Mouse (Mus musculus): ENCODE data around the gene Abcg8. TPM values are rescaled to one million over a fixed set of nuclear protein-coding genes. Genes with fewer than 3 reads are reported as not detected.

Gene Abcg8
- total RNA-seq, 2 experiments from 2014 or later, result not detected

DNA sequence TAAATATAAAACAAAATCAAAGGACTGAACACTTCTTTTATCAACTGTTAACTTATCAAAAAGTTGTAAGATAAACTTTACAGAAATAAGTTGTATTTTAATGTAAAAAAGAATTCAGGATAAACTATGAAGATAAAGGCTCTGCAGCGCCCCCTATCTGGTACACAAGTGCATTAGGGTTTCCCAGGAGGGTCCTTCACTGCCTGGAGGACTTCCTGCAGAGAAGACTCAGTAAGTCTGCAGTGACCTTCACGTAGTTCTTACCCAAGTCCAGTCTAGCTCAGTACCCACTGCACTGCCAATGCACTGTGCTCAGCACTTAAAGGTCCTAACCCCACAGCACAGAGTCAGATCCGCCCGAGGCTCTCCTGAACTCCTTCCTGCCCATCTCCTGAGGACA lies 31.3 kb downstream of the Abcg8 start:
- DNase-seq, result no peak
- intact Hi-C loops (cut with DNase I), result no loop called here

DNA sequence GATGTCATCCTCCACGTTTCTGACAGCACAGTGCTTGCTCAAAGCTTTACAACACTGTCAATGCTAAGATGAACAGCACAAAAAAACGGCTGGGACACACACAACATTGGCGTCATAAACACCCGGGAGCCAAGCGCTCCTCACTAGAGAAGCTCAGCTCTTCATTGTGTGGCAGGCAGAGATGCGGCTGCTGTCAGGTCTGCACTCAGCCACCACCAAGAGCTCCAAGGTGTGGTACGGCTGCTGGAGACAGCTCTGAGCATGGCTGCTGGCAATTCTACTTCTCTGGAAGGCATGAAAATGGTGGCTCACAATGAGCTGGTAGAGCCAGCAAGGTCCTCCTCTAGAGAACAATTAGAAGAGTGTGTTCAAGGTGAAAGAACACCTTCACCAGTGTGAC lies 32.7 kb downstream of the Abcg8 start:
- no peak for DNase-seq
- intact Hi-C loops (cut with DNase I), result no loop called here

DNA sequence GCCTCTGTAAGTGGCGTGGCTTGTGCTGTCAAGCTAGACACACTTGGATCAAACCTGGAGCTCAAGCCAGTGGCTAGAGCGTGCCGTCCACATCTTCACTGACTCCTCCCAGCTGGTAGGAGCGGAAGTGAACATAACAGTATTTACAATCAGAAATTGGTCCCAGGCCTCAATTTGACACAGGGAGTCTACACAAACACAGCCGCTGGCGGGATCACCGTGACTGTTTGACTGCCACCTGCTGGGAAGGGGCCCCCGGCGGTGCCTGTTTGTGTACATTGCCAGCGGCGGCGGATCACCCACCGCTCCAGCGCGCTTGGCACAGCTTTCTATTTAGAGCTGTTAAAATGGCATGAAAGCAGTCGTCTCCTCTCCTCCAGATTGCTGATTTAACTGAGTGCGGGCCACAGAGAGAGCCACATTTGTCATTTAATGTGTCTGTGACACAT lies 33.3 kb downstream of the Abcg8 start:
- DNase-seq, result no peak
- intact Hi-C loops (cut with DNase I), result no loop called here

DNA sequence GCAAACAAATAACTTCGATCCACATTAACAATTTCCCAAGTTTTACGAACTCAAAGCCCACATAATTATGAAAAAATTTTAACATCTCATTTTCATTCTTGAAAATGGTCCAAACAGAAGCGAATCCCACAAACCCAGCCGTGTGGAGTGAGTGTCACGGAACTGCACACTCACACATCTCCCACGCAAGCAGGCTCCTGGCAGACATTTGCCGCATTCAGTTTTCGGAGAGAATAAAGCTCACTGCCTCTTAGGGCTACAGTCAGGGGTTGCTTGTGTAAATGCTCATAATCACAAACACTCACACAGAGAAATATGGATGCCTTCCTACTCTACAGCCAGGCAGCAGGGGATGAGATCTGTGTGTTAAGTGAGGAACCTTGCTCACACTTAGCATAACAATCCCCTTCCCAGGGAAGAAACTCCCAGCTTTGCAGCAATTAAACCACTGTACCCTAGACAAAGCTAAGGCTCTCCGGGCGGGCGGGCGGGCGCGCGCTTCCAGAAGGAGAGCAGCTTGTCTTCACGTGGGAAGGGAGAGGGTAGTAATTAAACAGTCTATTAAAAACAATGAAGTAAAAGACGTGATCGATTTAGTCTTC lies 37.6 kb downstream of the Abcg8 start:
- intact Hi-C loops (cut with DNase I), result no loop called here

DNA sequence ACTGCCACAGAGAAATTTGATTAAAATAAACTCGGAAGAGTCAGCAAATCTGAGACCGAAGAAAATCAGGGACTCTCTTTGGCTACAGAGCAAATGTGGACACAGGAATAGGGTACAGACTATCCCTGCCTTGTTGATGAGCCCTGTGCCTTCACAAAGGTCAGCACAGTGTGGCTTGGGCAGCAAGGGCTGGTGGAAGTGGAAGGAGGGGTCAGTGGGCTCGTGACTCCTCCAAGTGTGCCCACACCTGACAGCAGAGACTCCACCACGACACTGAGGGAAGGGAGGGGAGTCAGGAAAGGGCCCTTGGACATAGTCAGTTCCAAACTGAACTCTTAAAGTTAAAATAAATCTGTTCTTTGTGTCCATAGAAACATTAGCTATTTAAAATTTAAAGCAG lies 38.8 kb downstream of the Abcg8 start:
- intact Hi-C loops (cut with DNase I), result no loop called here
- no peak for DNase-seq

More for the DNA sequence above, 37.6 kb downstream of the Abcg8 start:
- DNase-seq, result no peak

DNA sequence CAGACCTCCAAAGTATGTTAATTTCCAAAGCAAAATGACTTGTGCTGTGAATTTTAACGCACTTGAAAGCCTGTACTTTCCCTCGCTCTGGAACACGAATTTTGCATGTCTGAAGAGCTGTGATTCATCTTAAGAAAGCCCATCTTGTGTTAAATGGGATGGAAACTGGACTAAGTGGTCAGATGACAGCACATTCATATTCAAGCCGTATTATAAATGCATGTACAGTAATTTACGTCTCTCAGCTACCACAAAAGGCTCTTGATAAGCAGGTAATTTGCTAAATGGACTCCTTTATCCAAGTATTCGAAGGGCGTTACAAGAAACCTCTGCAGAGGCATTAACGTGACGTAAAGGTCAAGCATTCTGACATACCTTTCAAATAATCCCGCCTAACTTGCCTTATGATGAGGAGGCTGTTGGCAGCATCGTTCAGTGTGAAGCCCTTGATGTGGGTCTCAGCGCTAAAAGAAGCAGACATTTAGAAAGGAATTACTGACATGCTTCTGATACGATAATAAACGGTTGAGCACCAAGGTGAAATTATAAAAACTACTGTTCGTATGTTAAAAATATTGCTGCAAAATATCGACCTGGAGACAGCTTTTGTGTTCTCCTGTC lies 40.3 kb downstream of the Abcg8 start:
- no peak for DNase-seq
- intact Hi-C loops (cut with DNase I), result no loop called here

DNA sequence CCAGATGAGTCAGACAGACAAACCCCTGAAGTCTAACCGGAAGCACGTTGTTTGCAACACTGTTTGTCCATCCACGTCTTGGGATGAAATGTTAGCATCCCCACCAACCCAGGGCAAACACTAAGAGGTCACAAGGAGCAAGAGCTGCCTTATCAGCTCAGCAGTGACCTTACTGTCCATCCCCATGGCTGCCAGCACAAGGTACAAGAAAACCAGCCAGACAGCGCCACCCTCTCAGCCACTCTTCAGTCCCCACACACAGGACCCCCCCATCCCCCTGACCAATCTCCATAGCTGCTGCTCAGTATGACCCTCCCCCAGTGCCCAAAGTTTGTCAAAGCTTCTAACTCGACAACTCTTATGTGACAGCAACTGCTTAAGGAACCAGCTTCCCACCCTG lies 41.3 kb downstream of the Abcg8 start:
- intact Hi-C loops (cut with DNase I), result no loop called here
- DNase-seq, result no peak

DNA sequence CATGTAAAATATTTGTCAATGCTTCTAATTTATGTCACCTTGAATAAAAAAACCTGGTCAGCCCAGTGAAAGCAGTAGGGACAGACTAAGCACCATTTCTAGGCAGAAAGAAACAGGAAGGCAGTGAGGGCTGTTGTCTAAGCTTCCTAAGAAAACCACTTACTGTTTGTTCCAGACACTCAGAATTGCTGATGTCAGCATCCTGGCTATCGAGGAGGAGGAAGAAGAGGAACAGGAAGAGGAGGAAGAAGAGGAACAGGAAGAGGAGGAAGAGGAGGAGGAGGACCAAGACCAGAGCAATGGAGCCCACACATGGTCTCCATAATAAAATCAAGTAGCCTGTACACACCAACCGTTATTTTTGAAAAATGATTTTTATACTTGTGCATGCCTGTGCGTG lies 43.0 kb downstream of the Abcg8 start:
- intact Hi-C loops (cut with DNase I), result no loop called here
- DNase-seq, result no peak

DNA sequence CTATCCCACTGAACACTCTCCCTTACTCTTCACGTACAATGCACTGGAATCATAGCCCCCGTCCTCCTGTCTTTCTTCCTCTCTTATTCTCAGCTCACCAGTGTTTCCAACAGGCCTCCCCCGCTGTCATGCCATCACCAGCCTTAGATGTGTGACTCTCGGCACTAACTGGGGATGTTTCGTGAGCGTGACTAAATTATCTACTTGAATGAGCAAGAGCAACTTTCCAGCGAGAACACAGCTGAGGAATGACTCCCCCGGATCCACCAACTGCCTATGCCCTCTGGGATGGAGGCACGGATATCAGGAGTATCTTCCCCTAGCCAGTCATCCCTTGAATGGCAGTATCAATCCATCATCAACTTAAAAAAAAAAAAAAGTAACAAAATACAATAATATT lies 47.9 kb downstream of the Abcg8 start:
- intact Hi-C loops (cut with DNase I), result no loop called here
- no peak for DNase-seq

DNA sequence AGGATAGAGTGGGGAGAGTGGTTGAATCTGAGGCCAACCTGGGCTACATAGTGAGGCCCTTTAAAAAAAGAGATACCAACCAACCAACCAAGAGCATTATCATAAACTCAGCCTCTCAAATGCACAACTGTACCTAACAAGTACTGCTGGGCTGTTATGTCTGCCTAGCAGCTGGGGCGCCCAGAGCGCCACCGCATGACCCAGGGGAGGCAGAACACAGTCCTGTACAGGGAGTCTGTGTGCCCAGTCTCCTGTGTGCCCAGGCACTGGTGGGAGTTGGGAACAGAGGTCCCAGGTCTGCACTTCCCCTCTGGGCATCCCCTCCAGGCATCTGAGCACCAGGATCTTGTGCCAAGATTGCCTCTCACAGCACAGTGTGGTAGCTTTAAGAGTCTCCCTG lies 49.1 kb downstream of the Abcg8 start:
- DNase-seq, result no peak
- intact Hi-C loops (cut with DNase I), result no loop called here

DNA sequence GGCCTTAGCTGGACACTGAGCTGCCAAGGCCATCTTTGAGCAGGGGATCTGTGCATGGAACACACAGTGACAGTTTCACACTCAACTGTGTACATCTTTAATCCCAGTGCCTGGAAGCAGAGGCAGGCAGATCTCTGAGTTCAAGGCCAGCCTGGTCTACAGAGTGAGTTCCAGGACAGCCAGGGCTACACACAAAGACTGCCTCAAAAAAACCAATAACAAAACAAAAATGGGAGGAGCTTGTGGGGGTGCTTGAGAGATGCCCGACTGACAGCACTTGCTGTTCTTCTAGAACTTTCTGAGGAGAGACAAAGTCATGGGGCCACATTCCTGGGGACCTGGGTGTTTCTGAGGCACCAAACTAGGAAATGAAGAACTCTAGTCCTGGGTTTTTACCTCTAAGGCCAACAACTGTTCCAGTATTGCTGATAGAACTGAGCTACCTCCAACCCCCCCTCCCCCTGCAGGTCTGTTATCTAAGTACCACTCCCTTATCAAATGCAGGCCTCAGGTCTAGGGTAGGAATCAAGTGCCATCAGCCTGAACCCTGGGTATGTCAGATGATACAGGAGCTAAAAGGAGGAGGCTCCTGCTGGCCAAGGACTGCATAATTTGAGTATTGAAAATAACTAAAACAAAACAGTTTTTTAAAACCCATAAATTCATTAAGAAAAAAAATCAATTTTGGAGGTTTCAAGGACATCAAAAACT lies 52.3 kb downstream of the Abcg8 start:
- no peak for DNase-seq
- intact Hi-C loops (cut with DNase I), result no loop called here

DNA sequence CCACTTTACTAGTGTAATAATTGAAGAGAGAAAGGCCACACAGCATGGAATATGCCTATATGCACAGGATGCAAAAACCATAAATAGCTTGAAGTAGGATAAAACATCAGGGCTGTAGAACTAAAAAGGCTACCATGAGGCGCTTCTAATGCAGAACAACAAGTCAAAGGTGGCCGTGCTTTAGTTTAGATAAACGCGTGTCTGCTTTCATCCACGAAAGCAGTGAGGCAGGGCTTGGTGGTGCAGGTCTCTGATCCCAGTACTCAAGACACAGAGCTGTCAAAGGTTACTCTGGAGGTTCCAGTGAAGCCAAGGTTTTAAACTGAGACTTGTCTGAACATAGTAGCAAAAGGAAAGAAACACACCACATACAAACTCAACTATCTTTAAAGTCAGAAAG lies 53.0 kb downstream of the Abcg8 start:
- intact Hi-C loops (cut with DNase I), result no loop called here
- no peak for DNase-seq

DNA sequence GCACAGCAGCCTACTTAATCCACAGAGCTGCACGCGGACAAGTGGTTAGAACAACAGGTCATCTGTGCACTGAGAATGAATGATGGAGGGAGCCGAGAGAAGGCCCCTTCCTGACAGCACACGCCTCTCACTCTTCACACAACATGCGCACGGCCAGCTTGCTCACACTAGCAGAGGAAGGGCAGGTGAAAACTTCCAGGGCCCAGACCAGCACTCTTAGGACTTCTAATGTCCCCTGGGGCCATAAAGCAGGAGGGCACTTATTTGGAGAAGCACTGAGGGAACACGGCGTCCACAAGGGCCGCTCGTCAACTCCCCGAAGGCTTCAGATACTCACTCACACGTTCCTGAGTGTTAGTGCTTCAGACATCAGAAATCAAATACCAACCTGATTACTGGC lies 55.3 kb downstream of the Abcg8 start:
- intact Hi-C loops (cut with DNase I), result no loop called here
- no peak for DNase-seq

DNA sequence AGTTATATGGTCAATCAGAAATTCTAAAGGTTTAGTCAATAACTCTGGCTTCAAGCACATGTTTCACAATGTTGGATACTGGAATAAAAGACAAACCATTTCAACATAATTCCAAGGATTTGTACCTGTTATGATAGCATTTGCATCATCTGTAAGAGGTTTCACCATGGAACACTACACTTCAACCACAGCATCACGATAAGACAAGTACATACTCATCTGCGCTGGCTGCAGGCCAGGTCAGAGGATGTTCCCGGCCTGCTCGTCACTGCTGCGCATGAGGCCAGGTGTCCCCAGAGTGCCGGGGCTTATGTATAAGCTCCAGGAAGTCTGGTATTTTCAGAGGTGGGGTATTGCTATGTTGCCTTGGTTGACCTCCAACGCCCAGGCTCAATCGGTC lies 56.5 kb downstream of the Abcg8 start:
- no peak for DNase-seq

DNA sequence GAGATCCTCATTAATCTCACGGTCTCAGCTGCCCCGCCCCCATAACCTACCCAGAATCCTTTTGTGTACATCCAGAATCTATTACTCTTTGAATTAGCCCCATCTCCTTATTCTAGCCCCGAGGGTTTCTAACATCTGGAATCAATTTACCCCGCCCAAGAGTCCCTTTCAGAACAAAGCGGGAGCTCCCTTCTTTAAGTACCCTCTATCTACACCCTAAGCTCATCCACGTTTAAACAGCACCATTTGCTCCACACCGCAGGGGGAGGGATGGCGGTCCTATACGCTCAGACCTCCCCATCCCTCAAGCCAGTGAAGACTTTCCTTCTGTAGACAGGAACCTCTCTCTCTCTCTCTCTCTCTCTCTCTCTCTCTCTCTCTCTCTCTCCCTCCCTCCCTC lies 60.6 kb downstream of the Abcg8 start:
- no peak for DNase-seq
- intact Hi-C loops (cut with DNase I), result no loop called here

More for the DNA sequence above, 56.5 kb downstream of the Abcg8 start:
- intact Hi-C loops (cut with DNase I), result no loop called here

DNA sequence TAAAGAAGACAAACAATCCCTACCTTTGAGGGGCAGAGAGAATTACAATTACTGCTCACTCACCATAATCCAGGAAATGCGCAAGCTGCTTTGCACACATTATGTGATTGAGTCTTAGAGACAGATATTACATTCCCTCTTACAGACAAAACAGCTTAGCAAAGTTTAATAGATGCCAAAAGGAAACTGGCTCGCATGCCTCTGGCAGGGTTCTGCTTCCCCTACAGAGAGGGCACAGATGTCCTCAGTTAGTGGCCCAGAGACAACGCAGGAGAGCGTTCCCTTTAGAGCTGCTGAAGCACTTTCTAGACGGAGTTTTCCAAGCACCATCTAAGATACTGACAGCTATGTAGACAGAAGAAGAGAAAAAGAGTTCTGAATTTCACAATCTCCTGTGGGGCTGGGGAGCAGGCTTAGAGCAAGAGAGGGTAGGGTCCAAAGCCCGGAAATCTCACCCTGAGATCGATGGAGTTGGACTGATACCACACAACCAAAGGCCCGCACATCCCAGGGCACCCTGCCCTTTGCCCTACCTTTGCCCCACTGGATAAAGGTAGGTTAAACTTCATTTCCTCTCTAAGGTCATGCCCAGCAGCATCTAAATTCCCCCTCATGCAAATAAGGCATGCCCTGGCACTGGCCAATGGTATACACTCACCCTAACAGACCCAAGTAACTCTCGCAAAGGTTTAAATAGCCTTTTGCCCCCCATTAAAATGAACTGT lies 62.1 kb downstream of the Abcg8 start:
- intact Hi-C loops (cut with DNase I), result no loop called here
- no peak for DNase-seq

DNA sequence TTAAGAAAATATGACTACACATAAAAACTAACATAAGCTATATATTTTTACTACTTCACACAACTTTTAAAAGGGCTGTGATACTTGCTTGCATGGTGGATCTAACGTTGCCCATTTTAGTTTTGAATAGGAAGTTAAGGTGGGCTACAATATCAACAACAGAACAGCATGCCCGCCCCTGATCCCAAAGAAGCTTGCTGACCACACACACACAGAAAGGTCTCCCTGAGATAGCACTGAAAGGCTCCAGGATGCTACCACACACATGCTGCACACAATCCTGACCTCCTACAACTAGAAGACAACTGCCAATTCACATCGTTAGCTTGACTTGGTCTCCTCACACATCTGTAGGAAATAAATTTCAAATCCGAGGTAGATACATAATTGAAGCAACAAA lies 68.2 kb downstream of the Abcg8 start:
- no peak for DNase-seq
- intact Hi-C loops (cut with DNase I), result no loop called here

DNA sequence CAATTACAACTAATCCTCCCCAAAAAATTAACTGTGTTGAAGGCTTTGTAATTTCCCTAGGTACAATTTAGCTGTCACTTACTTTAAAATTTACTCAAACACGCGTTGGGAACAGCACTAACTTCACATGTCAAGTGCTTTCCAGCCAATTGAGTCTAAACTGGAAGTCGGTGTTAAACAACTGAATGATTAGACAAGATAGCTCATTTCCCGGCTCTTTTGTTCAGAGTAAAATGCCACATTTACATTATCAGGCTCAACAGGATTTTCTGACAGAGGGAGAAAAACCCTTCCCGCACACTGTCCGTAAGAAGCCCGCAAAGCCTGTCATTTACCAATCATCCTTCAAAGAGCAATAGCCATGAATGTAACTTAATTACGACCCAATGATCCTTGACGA lies 68.9 kb downstream of the Abcg8 start:
- intact Hi-C loops (cut with DNase I), result no loop called here
- DNase-seq, result no peak

DNA sequence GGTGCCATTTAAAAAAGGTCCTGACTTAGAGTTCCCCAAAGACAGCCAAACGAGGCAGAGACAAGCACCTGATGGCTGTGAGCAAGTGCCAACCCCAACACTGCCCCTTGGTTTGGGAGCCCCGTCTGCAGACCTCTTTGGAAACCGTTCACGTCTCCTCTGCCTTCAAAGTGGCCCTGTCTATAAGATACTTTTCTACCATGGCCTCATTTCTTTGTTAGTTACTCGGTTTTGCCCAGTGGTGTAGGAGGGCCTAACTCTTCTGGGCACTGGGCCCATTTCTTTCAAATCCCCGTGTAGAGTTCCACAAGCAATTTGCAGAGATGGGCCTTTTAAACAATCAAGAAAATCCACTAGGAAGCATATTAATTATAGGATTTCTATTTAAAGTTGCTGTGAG lies 71.1 kb downstream of the Abcg8 start:
- intact Hi-C loops (cut with DNase I), result no loop called here
- no peak for DNase-seq

DNA sequence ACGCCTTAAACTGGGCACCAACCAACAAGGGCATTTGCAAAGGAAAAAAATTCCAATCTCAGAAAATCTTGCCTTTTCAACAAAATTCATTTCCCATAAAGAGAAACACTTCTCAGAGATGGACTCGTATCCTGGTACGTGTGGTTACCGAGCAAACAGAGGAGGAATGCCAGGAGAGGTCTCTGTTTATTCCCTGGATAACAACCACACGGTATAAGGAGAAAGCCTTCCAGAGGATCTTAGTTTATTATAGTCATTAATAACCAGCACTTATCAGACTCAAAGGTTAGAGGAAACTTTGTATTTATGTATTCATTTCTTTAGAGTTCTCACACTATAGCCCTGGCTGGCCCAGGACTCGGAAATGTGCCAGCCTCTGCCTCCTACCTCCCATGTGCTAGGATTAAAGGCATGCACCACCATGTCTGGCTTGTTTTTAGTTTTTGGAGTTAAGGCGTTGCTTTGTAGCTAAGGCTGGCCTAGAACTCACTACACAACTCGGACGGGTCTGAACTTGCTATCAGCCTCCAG lies 72.1 kb downstream of the Abcg8 start:
- DNase-seq, result no peak
- intact Hi-C loops (cut with DNase I), result no loop called here

DNA sequence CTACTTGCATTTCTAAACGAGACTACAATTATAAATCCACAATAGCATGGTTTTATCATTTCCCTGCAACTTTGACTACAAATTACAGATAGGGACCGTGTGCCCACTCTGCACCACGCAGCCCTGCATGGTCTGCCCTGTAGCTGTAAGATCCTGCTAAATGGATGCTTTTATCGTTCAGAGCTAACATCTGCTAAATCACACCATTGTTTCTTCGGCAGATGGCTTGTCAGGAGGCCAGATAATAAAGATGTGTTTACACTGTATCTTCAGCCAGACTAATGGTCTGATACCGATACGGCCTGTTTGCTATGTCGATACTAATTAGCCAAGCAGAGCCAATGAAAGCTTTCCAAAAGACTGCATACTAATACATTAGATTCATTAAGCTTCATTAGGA lies 73.2 kb downstream of the Abcg8 start:
- no peak for DNase-seq
- intact Hi-C loops (cut with DNase I), result no loop called here
